Comparison of ENCODE assay signal across 10 mouse cellular contexts in the genomic region with DNA sequence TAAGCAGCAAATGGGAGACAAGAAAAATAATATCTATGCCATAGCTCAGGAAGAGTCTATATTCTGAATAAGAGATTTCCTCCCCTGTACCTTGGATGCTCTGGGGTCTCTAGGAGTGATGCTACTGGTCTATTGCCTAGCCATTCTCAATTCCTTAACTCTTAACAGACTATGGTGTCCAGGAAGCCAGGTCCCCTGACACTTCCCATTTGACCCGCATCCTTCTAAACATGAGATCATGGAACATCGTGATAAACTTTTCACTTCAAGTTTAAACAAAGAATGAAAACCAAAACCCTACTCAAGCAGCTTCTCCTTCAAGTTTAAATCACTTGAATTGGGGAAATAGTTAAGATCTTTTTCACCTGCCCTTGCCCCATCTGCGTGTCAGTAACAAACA.
DNase-seq lines count a peak whose midpoint lies in the region; ATAC-seq and TF ChIP-seq lines count a peak whose summit lies in the region.
"Had no signal": no experiment of that assay in that cellular context is flagged by ENCODE, and none has a peak within 500 bp of the region (broad histone marks: within the 10 kb centered on the region; RNA-seq: fewer than 3 reads in every experiment).

No protein-coding gene starts in this region.

- 91% methylated on average over 3 of the region's 3 CpGs for WGBS in forebrain, embryonic 14.5 days
- WGBS in forebrain, embryonic 10.5 days: 94% methylated on average over 3 of the region's 3 CpGs
- 93% methylated on average over 3 of the region's 3 CpGs for WGBS in hindbrain, embryonic 15.5 days
- 84% methylated on average over 3 of the region's 3 CpGs for WGBS in hindbrain, postnatal 0 days
- 63% methylated on average over 3 of the region's 3 CpGs for WGBS in heart, embryonic 16.5 days
- 71% methylated on average over 3 of the region's 3 CpGs for WGBS in kidney, embryonic 16.5 days

- H3K9ac ChIP-seq in forebrain, embryonic 14.5 days (ENCODE audit: low read length): no peak overlapping the region
- H3K9ac ChIP-seq in hindbrain, embryonic 15.5 days: no peak overlapping the region
- no peak overlapping the region for H3K9ac ChIP-seq in hindbrain, postnatal 0 days (replicated peaks; ENCODE audit: low read length)
- H3K9ac ChIP-seq in heart, embryonic 16.5 days (ENCODE audit: low read length): no peak overlapping the region
- H3K9ac ChIP-seq in kidney, embryonic 16.5 days (replicated peaks; ENCODE audit: low read length): no peak overlapping the region

- no peaks in the 10 kb centered on the region for H3K36me3 ChIP-seq in forebrain, embryonic 14.5 days (ENCODE audit: control insufficient read depth, insufficient read depth, low read length)
- H3K36me3 ChIP-seq in forebrain, embryonic 10.5 days (replicated peaks): no peaks in the 10 kb centered on the region
- no peaks in the 10 kb centered on the region for H3K36me3 ChIP-seq in hindbrain, embryonic 15.5 days
- no peaks in the 10 kb centered on the region for H3K36me3 ChIP-seq in hindbrain, postnatal 0 days (ENCODE audit: insufficient read depth, low read length)
- H3K36me3 ChIP-seq in heart, embryonic 16.5 days (ENCODE audit: control insufficient read depth, insufficient read depth): no peaks in the 10 kb centered on the region
- no peaks in the 10 kb centered on the region for H3K36me3 ChIP-seq in kidney, embryonic 16.5 days (ENCODE audit: insufficient read depth, low read length)

- DNase-seq in forebrain, embryonic 14.5 days (ENCODE audit: low spot score): no peak
- no peak for DNase-seq in forebrain, embryonic 10.5 days (ENCODE audit: extremely low spot score, low spot score)
- DNase-seq in hindbrain, postnatal 0 days (ENCODE audit: low spot score): no peak
- DNase-seq in cerebellum, postnatal 14 days: no peak

- no peak overlapping the region for H3K4me3 ChIP-seq in forebrain, embryonic 14.5 days (ENCODE audit: low read depth, low read length)
- H3K4me3 ChIP-seq in forebrain, embryonic 10.5 days: no peak overlapping the region
- H3K4me3 ChIP-seq in hindbrain, embryonic 15.5 days: no peak overlapping the region
- H3K4me3 ChIP-seq in hindbrain, postnatal 0 days (ENCODE audit: low read length): no peak overlapping the region
- H3K4me3 ChIP-seq in brown adipose tissue, adult 24 weeks (ENCODE audit: insufficient read depth, low read depth, low read length): no peak overlapping the region
- no peak overlapping the region for H3K4me3 ChIP-seq in heart, embryonic 16.5 days (ENCODE audit: low read length)
- H3K4me3 ChIP-seq in kidney, embryonic 16.5 days (ENCODE audit: low read length): no peak overlapping the region
- H3K4me3 ChIP-seq: myocyte had no signal

- no peaks in the 10 kb centered on the region for H3K9me3 ChIP-seq in forebrain, embryonic 14.5 days (replicated peaks; ENCODE audit: control insufficient read depth, low read length)
- peaks cover 8% of the 10 kb centered on the region for H3K9me3 ChIP-seq in forebrain, embryonic 10.5 days
- no peaks in the 10 kb centered on the region for H3K9me3 ChIP-seq in hindbrain, embryonic 15.5 days
- no peaks in the 10 kb centered on the region; the same call in 1 of the 2 replicates for H3K9me3 ChIP-seq in hindbrain, postnatal 0 days (ENCODE audit: low read length)
- no peaks in the 10 kb centered on the region for H3K9me3 ChIP-seq in heart, embryonic 16.5 days (replicated peaks; ENCODE audit: control insufficient read depth, low read length)
- H3K9me3 ChIP-seq in kidney, embryonic 16.5 days (ENCODE audit: low read length): peaks cover 5% of the 10 kb centered on the region

- TF ChIP-seq CTCF in hindbrain, postnatal 0 days (IDR thresholded peaks at IDR 0.05; ENCODE audit: low read depth): no peak

- peak; percentile 27; the same call in 1 of the 2 replicates for ATAC-seq in forebrain, embryonic 14.5 days
- ATAC-seq in hindbrain, embryonic 15.5 days (ENCODE audit: low FRiP score, low read depth): peak; percentile 30; the same call in 1 of the 2 replicates
- no peak for ATAC-seq in hindbrain, postnatal 0 days
- ATAC-seq in heart, embryonic 16.5 days (replicated peaks; ENCODE audit: extremely low read depth, insufficient read depth, low FRiP score): peak; percentile 55
- no peak for ATAC-seq in kidney, embryonic 16.5 days (ENCODE audit: low FRiP score, low TSS enrichment)

- H3K4me1 ChIP-seq in forebrain, embryonic 14.5 days (ENCODE audit: control insufficient read depth, insufficient read depth, low read length): no peaks in the 10 kb centered on the region; the same call in 1 of the 2 replicates
- H3K4me1 ChIP-seq in forebrain, embryonic 10.5 days: peaks cover 6% of the 10 kb centered on the region
- peaks cover 5% of the 10 kb centered on the region for H3K4me1 ChIP-seq in hindbrain, embryonic 15.5 days (replicated peaks)
- H3K4me1 ChIP-seq in hindbrain, postnatal 0 days (ENCODE audit: insufficient read depth, low read length): peaks cover 7% of the 10 kb centered on the region
- no peaks in the 10 kb centered on the region for H3K4me1 ChIP-seq in brown adipose tissue, adult 24 weeks (ENCODE audit: control insufficient read depth, insufficient read depth, insufficient read length, low read length)
- peaks cover 4% of the 10 kb centered on the region; the same call in 1 of the 2 replicates for H3K4me1 ChIP-seq in heart, embryonic 16.5 days (ENCODE audit: control insufficient read depth, insufficient read depth, low read length)
- H3K4me1 ChIP-seq in kidney, embryonic 16.5 days (ENCODE audit: insufficient read depth, low read length): no peaks in the 10 kb centered on the region

- no peak overlapping the region for H3K4me2 ChIP-seq in forebrain, embryonic 14.5 days (ENCODE audit: low read length)
- no peak overlapping the region for H3K4me2 ChIP-seq in hindbrain, embryonic 15.5 days
- no peak overlapping the region for H3K4me2 ChIP-seq in hindbrain, postnatal 0 days (ENCODE audit: low read depth, low read length)
- no peak overlapping the region for H3K4me2 ChIP-seq in heart, embryonic 16.5 days (ENCODE audit: low read depth, low read length)
- H3K4me2 ChIP-seq in kidney, embryonic 16.5 days (replicated peaks; ENCODE audit: low read depth, low read length): no peak overlapping the region

- no peaks in the 10 kb centered on the region for H3K27me3 ChIP-seq in forebrain, embryonic 14.5 days (replicated peaks; ENCODE audit: control insufficient read depth, insufficient read depth, low read length)
- H3K27me3 ChIP-seq in forebrain, embryonic 10.5 days (ENCODE audit: poor library complexity, severe bottlenecking): no peaks in the 10 kb centered on the region
- no peaks in the 10 kb centered on the region for H3K27me3 ChIP-seq in hindbrain, embryonic 15.5 days
- H3K27me3 ChIP-seq in hindbrain, postnatal 0 days (ENCODE audit: insufficient read depth, low read length): no peaks in the 10 kb centered on the region
- no peaks in the 10 kb centered on the region for H3K27me3 ChIP-seq in heart, embryonic 16.5 days (ENCODE audit: control insufficient read depth, insufficient read depth, low read length)
- H3K27me3 ChIP-seq in kidney, embryonic 16.5 days (ENCODE audit: insufficient read depth, low read length): no peaks in the 10 kb centered on the region

- no peak overlapping the region for H3K27ac ChIP-seq in forebrain, embryonic 14.5 days (ENCODE audit: low read depth, low read length)
- no peak overlapping the region for H3K27ac ChIP-seq in forebrain, embryonic 10.5 days
- no peak overlapping the region for H3K27ac ChIP-seq in hindbrain, embryonic 15.5 days (replicated peaks)
- no peak overlapping the region for H3K27ac ChIP-seq in hindbrain, postnatal 0 days
- peak overlapping the region; percentile 50 for H3K27ac ChIP-seq in brown adipose tissue, adult 24 weeks (replicated peaks; ENCODE audit: low read depth, low read length)
- peak overlapping the region; percentile 61; the same call in 1 of the 2 replicates for H3K27ac ChIP-seq in heart, embryonic 16.5 days (ENCODE audit: low read length)
- H3K27ac ChIP-seq in kidney, embryonic 16.5 days (ENCODE audit: low read length): no peak overlapping the region
- H3K27ac ChIP-seq: kidney, postnatal 0 days had no signal

Comparison
In these comparisons a context has a peak if more than half of its experiments do, and no peak if none do; other contexts are left out.
1. ATAC-seq: peak in forebrain, embryonic 14.5 days (single experiment), hindbrain, embryonic 15.5 days (single experiment) and heart, embryonic 16.5 days (single experiment); none in hindbrain, postnatal 0 days (single experiment) and kidney, embryonic 16.5 days (single experiment).
2. H3K27ac ChIP-seq: peak in brown adipose tissue, adult 24 weeks (single experiment) and heart, embryonic 16.5 days (single experiment); none in forebrain, embryonic 14.5 days (single experiment), forebrain, embryonic 10.5 days (single experiment), hindbrain, embryonic 15.5 days (single experiment), hindbrain, postnatal 0 days (single experiment) and kidney, embryonic 16.5 days (single experiment).